Mouse (Mus musculus) thymus, adult 18-20 months (tissue): ENCODE results near the gene Eif5b.
"Not testable (repeated sequence)": the region's sequence is repeated elsewhere in the genome, so short reads cannot be mapped to it uniquely, and the experiment has no call there.

ENCODE experiments used
- DNase-seq, 2 experiments: peaks; one replicate each; pipeline ENCODE4 v3.0.0; 2022; ENCODE audit warnings: mixed read lengths in 2 of 2

Eif5b gene

DNA sequence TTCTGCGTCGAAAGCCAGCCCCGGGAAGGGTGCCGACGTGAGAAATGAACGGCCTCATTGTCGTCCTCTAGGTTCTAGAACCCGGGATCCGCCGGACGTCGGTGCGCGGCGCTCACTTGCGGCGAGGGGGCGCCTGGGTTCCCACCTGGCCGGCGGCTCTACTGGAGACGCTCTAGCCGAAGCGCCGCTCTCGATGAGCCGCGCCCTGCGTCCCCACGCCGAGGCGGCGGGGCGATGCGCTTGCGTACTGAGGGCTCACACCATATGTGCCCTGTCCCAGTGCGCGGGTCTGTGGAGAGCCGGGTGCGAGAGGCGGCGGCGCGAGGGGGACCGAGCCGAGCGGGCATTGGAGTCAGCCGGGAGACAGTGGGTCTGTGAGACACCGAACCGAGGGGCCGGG, at the start of gene Eif5b, which contains the start of gene Txndc9:
Gene Eif5b (plus strand): TSS at position 144 of the 400 bp plus-strand sequence.
Gene Txndc9 (minus strand): TSS at position 27 of the 400 bp plus-strand sequence.
- DNase-seq = peak; percentile 94

GRCm38 (mm10) chr1:37948906-37949305, 48.9 kb upstream of the Eif5b start:
- no peak for DNase-seq

DNA sequence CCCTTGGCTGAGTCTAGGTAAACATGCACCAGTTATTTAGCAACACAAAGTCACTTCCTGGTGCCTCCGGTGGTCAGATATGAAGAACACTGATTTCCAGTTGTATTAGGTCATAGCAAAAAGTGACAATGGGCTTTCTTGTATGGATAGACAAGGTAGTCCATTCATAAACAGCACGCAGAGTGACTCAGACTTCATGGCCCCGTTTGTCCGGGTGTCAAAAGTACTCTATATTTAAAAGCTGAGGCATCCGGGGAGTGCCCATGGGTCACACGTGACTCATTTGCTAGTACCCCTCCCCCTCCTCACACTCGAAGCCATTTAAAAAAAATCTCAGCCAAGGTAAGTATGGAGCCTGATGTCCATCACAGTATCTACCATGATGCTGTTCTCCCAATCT, 43.0 kb upstream of the Eif5b start:
- DNase-seq = no peak

GRCm38 (mm10) chr1:37955251-37955650, 42.6 kb upstream of the Eif5b start:
- no peak for DNase-seq

- no peak for DNase-seq
Measured at GRCm38 (mm10) chr1:37956690-37957431, 40.9 kb upstream of the Eif5b start.

DNA sequence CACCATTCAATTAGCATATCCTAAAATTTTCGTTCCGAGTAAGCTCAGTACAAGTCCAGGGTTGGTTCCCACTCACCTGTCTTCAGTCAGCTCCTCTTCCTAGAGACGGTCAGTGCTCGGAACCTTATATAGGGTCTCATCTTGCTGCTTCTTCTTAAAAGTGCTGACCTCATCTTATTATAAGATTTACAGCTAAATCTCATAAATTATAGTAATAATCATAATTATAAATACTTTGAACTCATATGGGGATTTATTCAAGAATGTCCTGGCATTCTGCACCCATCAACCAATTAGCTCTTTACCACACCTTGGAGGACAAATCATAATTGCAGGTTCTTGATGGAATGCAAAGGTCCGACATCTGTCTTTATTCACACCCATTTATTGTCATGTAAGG, 40.2 kb upstream of the Eif5b start, which contains the start of gene Lyg1:
Gene Lyg1 (minus strand): TSS at position 101 of the 400 bp plus-strand sequence.
- no peak for DNase-seq

- no peak for DNase-seq
Measured at GRCm38 (mm10) chr1:37958516-37958915, 39.3 kb upstream of the Eif5b start.

DNA sequence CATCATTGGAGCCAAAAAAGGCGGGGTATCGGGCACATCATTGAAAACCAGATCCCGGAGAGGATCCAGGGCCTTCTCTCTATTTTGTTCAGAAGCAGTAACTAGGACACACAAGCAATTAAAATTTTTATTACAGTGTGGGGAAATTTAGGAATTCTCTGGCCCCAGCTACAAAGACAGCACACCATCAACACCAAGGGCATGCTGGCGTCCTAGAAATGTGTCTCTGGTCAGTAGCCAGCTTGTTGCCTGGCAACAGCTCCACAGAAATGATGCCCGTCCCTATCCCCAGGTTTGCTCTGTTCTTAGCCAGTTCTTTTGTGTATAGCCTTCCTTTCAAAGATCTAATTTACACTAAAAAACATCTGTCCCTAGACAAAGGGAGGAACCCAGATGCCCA, 38.3 kb upstream of the Eif5b start:
- DNase-seq = no peak

DNA sequence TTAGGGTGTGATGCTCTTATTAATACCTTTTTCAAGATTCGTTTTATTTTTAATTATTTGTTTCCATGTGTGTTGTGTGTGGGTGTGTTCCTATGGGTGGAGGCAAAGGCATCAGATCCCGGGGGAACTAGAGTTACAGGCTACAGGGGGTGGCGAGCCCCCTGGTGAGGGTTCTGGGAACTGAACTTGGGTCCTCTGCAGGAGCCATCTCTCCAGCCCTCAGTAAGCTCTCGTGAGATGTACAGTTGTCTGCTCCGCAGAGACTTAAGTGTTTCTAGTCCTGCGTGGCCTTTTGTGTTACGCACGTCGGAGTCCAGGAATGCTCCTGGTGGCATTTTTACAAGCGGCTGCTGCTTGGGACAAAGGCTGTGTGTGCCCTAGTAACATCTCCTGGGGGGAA, 32.2 kb upstream of the Eif5b start:
- no peak for DNase-seq

DNA sequence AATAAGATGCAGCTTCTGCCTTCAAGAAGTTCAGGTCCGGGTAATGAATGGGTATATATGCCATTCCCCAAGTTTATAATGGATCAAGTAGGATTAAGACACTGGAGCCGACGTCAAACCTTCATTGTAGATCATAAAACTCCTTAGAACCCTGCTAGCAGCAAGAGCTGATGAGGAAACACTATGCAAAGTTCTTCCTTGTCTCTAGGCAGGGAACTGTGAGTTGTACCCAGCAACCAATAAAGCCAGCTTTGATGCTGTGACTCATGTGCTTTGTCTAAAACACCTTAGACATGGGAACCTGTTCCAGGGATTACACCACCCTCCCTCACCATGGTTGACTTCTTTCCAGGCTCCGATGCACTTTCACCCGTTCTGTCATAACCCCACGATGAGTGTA, 29.1 kb upstream of the Eif5b start:
- DNase-seq = no peak

DNA sequence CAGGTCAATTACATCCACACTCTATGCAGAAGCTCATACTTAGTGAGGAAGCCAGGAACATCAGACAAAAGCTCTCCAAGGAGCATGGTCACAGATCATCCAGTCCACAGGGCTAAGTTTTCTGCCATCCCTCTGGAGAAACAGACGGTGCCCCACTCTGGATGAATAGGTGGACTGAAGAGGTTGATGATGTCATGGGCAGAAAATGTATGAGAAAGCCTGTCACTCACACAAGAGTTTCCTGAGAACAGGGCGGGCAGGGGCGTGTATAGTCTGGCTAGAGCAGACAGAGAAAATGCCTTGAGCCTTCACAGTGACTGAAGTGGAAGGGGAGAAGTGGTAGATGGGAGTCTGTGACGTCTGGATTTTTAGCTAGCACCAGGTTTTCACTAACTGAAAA, 26.3 kb upstream of the Eif5b start:
- no peak for DNase-seq

GRCm38 (mm10) chr1:37976666-37977065, 21.1 kb upstream of the Eif5b start:
- DNase-seq = not testable (repeated sequence)

DNA sequence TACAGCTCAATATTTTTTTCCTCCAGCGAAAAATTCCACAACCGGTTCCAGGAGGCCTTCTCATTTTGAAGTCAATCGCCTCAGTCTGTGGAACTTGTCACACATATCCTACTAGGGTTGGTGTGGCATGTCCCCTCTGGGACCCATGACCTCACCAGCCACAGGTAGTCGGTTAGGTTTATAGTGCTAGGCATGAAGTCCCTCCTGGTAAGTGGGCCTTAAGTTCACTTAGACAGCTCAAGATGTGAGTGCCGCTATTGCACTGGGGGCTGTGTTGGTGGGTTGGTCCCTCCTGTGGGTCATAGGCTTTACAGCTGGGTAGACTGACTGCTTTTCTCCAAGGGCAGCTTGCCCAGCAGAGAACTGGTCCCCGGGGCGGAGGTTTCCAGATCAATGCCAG, 20.5 kb upstream of the Eif5b start:
- DNase-seq = no peak

DNA sequence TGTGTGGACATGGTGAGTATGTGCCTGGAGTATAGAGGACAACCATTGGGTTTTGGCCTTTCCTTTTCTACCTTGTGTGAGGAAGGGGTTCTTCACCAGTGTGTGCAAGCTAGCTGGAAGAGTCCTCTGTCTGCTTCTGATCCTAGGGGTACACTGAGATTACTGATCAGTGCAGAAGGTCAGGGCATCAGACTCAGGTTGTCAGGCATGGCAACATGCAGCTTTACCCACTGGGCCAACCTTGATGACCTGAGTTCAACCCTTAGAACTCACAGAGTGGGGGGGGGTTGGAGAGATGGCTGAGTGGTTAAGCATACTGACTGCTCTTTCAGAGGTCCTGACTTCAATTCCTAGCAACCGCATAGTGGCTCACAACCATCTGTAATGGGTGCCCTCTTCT, 13.5 kb upstream of the Eif5b start:
- DNase-seq = no peak

- no peak for DNase-seq
Measured at GRCm38 (mm10) chr1:37985764-37986323, 12.0 kb upstream of the Eif5b start.

DNA sequence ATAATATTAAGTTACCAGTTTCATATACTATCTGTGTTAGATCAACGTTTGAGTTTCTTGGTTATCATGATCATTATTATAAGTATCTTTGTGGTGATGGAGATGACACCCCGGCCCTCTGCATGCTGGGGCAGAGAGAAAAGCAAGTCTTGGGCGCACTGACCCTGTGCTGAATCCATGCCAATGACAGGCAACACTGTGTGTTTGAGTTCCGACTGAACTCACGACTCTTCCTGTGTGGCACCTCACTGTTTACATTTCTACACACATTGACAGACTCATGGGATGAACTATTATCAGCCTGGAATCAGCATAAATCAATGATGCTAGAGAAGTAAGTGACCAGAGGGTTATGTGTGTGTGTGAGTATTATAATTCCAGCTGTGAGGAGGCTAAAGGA, 10.0 kb upstream of the Eif5b start:
- no peak for DNase-seq

- no peak for DNase-seq
Measured at GRCm38 (mm10) chr1:37996226-37996625, 1.6 kb upstream of the Eif5b start.

- peak; percentile 97 to 99 for DNase-seq
Measured at GRCm38 (mm10) chr1:37996877-37997484, 829 bp upstream of the Eif5b start.

DNA sequence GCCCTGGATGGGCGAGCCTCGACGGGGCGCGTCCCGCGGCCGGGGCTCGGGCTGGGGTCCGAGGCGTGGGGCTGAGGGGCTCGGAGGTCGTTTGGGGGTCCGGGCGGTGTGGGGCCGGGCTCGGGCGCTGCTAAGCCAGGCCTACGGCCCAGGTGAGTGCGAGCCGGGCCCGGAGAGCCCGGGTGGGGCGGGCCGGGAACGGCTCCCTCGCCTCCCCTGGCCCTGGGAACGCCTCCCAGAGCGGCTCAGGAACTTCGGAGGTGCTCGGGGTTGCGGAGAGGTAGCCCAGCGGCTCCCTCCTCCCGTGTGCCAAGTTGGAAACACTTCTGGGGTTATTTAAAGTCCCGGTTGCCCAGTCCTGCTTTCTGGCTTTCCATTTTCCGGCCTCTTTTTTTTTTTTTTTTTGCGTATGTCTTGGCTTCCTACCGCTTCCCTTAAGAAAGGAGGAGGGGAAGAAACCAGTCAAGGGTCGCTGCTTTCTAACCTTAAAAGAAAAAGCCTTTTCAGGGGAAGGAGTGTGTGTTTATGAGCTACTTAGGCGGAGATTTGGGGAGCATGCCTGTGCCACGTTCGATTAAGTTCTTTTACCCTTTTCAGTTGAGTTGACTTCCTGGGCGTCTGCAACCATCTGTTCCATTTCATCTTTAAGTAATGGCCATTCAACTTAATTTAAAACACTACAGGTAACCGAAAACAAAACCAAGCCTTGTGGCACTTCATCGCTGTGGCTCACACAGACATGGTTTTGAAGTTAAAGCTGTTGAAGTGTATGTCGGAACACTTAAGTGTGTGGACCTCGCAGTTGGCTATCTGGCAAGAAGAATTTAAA, 775 bp downstream of the Eif5b start:
- no peak for DNase-seq

GRCm38 (mm10) chr1:37999552-37999951, 1.7 kb downstream of the Eif5b start:
- DNase-seq = no peak

DNA sequence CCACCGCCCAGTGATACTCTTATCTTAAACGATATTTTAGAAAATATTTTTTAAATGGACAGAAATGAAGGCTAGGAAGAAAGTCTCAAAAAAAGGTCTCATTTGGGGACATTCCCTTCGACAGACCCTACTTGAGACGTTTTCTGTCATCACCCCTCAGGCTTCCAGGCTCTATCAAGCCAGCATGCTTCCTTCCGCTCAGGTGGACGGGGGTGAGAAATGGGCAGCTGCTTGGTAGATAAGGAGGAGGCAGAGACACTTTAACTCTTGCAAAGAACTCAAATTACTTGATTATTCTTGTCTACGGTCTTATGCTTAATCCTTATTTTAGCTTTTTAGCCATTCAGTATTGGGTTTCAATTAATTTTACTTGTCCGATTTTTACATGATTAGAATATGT, 3.0 kb downstream of the Eif5b start:
- no peak for DNase-seq

- DNase-seq = no peak
Measured at GRCm38 (mm10) chr1:38001956-38002355, 4.1 kb downstream of the Eif5b start.

DNA sequence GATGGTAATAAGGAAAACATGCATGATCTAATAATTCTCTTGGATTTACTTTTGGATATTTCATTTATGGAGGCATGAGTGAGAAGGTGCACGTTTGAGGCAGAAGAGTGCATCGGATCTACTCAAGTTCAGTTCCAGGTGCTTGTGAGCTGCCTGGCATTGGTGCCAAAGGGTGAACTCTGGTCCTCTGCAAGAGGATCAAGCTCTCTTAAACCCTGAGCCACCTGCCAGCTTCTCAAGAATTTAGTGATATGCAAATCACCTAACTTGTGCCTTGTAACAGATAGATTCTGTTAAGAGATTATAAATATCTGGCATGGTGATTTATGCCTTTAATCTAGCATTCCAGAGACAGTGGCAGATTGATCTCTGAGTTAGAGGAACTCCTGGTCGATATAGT, 5.2 kb downstream of the Eif5b start:
- no peak for DNase-seq
